Mouse (Mus musculus): ENCODE results near the gene Poc1b. TPM values are rescaled to one million over a fixed set of nuclear protein-coding genes. Genes with fewer than 3 reads are reported as not detected.

Poc1b gene
- polyA plus RNA-seq, 1 experiment from 2014 or later, result 20.6 TPM

GRCm38 (mm10) chr10:99085240-99085587 is 21.6 kb upstream of the Poc1b start:
- no peaks in the 10 kb centered on the region for H3K27me3 ChIP-seq (ENCODE audit: insufficient read depth, low read length)
- no peak overlapping the region for H3K27ac ChIP-seq (ENCODE audit: low read length)
- no peaks in the 10 kb centered on the region for H3K4me1 ChIP-seq (ENCODE audit: insufficient read depth, low read length)
- no peak overlapping the region for H3K9ac ChIP-seq (replicated peaks; ENCODE audit: low read length)
- 0 out of 2 replicates have a peak overlapping the region, but pooled peaks have one; percentile 11 for H3K4me2 ChIP-seq (replicated peaks; ENCODE audit: low read depth, low read length)
- no peak overlapping the region for H3K4me3 ChIP-seq (ENCODE audit: low read length)
- 55% methylated on average over 6 of the region's 6 CpGs for WGBS
- H3K36me3 ChIP-seq (ENCODE audit: insufficient read depth, low read length), result no peaks in the 10 kb centered on the region
- peak; percentile 46; the same call in 1 of the 2 replicates for ATAC-seq (ENCODE audit: low FRiP score, low TSS enrichment)
- H3K9me3 ChIP-seq (ENCODE audit: low read length), result no peaks in the 10 kb centered on the region

GRCm38 (mm10) chr10:99086029-99086428 is 20.8 kb upstream of the Poc1b start:
- WGBS, result 62% methylated on average over 6 of the region's 6 CpGs
- H3K27ac ChIP-seq (ENCODE audit: low read length), result no peak overlapping the region
- no peaks in the 10 kb centered on the region for H3K4me1 ChIP-seq (ENCODE audit: insufficient read depth, low read length)
- no peak overlapping the region for H3K4me2 ChIP-seq (replicated peaks; ENCODE audit: low read depth, low read length)
- H3K9me3 ChIP-seq (ENCODE audit: low read length), result no peaks in the 10 kb centered on the region
- H3K4me3 ChIP-seq (ENCODE audit: low read length), result no peak overlapping the region
- no peaks in the 10 kb centered on the region for H3K27me3 ChIP-seq (ENCODE audit: insufficient read depth, low read length)
- ATAC-seq (ENCODE audit: low FRiP score, low TSS enrichment), result no peak
- H3K36me3 ChIP-seq (ENCODE audit: insufficient read depth, low read length), result no peaks in the 10 kb centered on the region
- H3K9ac ChIP-seq (replicated peaks; ENCODE audit: low read length), result no peak overlapping the region

- Histone ChIP-seq H3K9me3 (ENCODE audit: low read length) (no peaks in the 10 kb centered on the region), H3K27me3 (ENCODE audit: insufficient read depth, low read length) (no peaks in the 10 kb centered on the region), H3K27ac (ENCODE audit: low read length) (no peak overlapping the region), H3K36me3 (ENCODE audit: insufficient read depth, low read length) (no peaks in the 10 kb centered on the region), H3K4me3 (ENCODE audit: low read length) (no peak overlapping the region), H3K9ac (replicated peaks; ENCODE audit: low read length) (no peak overlapping the region), H3K4me2 (replicated peaks; ENCODE audit: low read depth, low read length) (no peak overlapping the region), H3K4me1 (ENCODE audit: insufficient read depth, low read length) (no peaks in the 10 kb centered on the region)
- no peak for ATAC-seq (ENCODE audit: low FRiP score, low TSS enrichment)
- WGBS, result 80% methylated on average over 6 of the region's 6 CpGs
Measured at GRCm38 (mm10) chr10:99089906-99090305, 16.9 kb upstream of the Poc1b start.

- Histone ChIP-seq H3K4me1 (ENCODE audit: insufficient read depth, low read length) (no peaks in the 10 kb centered on the region), H3K9me3 (ENCODE audit: low read length) (no peaks in the 10 kb centered on the region), H3K4me2 (replicated peaks; ENCODE audit: low read depth, low read length) (no peak overlapping the region), H3K9ac (replicated peaks; ENCODE audit: low read length) (no peak overlapping the region), H3K36me3 (ENCODE audit: insufficient read depth, low read length) (no peaks in the 10 kb centered on the region), H3K27ac (ENCODE audit: low read length) (no peak overlapping the region), H3K27me3 (ENCODE audit: insufficient read depth, low read length) (no peaks in the 10 kb centered on the region), H3K4me3 (ENCODE audit: low read length) (no peak overlapping the region)
- 65% methylated on average over 2 of the region's 2 CpGs for WGBS
- no peak for ATAC-seq (ENCODE audit: low FRiP score, low TSS enrichment)
Measured at GRCm38 (mm10) chr10:99093364-99093763, 13.5 kb upstream of the Poc1b start.

- ATAC-seq (ENCODE audit: low FRiP score, low TSS enrichment), result no peak
- no peak overlapping the region for H3K27ac ChIP-seq (ENCODE audit: low read length)
- no peaks in the 10 kb centered on the region for H3K9me3 ChIP-seq (ENCODE audit: low read length)
- H3K36me3 ChIP-seq (ENCODE audit: insufficient read depth, low read length), result no peaks in the 10 kb centered on the region
- no peaks in the 10 kb centered on the region for H3K4me1 ChIP-seq (ENCODE audit: insufficient read depth, low read length)
- H3K4me2 ChIP-seq (replicated peaks; ENCODE audit: low read depth, low read length), result no peak overlapping the region
- no peak overlapping the region for H3K4me3 ChIP-seq (ENCODE audit: low read length)
- no peaks in the 10 kb centered on the region for H3K27me3 ChIP-seq (ENCODE audit: insufficient read depth, low read length)
- WGBS, result 79% methylated on average over 2 of the region's 2 CpGs
- H3K9ac ChIP-seq (replicated peaks; ENCODE audit: low read length), result no peak overlapping the region
Measured at GRCm38 (mm10) chr10:99095114-99095513, 11.7 kb upstream of the Poc1b start.

- Histone ChIP-seq H3K4me1 (ENCODE audit: insufficient read depth, low read length) (no peaks in the 10 kb centered on the region), H3K27ac (ENCODE audit: low read length) (no peak overlapping the region), H3K9me3 (ENCODE audit: low read length) (no peaks in the 10 kb centered on the region), H3K27me3 (ENCODE audit: insufficient read depth, low read length) (no peaks in the 10 kb centered on the region), H3K4me3 (ENCODE audit: low read length) (no peak overlapping the region), H3K4me2 (replicated peaks; ENCODE audit: low read depth, low read length) (no peak overlapping the region), H3K36me3 (ENCODE audit: insufficient read depth, low read length) (no peaks in the 10 kb centered on the region), H3K9ac (replicated peaks; ENCODE audit: low read length) (no peak overlapping the region)
- no peak for ATAC-seq (ENCODE audit: low FRiP score, low TSS enrichment)
- 55% methylated on average over 10 of the region's 10 CpGs for WGBS
Measured at GRCm38 (mm10) chr10:99097374-99097773, 9.5 kb upstream of the Poc1b start.

- no peak overlapping the region for H3K4me3 ChIP-seq (ENCODE audit: low read length)
- H3K27me3 ChIP-seq (ENCODE audit: insufficient read depth, low read length), result no peaks in the 10 kb centered on the region
- no peak overlapping the region for H3K27ac ChIP-seq (ENCODE audit: low read length)
- peaks cover 16% of the 10 kb centered on the region for H3K36me3 ChIP-seq (ENCODE audit: insufficient read depth, low read length)
- ATAC-seq (ENCODE audit: low FRiP score, low TSS enrichment), result no peak
- 0 out of 2 replicates have a peak overlapping the region, but pooled peaks have one; percentile 98 for H3K4me2 ChIP-seq (replicated peaks; ENCODE audit: low read depth, low read length)
- WGBS, result 71% methylated on average over 3 of the region's 3 CpGs
- H3K9ac ChIP-seq (replicated peaks; ENCODE audit: low read length), result no peak overlapping the region
- H3K9me3 ChIP-seq (ENCODE audit: low read length), result peaks cover 10% of the 10 kb centered on the region; the same call in 1 of the 2 replicates
- H3K4me1 ChIP-seq (ENCODE audit: insufficient read depth, low read length), result peaks cover 15% of the 10 kb centered on the region
Measured at GRCm38 (mm10) chr10:99105522-99105921, 1.3 kb upstream of the Poc1b start.

- H3K27me3 ChIP-seq (ENCODE audit: insufficient read depth, low read length), result no peaks in the 10 kb centered on the region
- H3K4me2 ChIP-seq (replicated peaks; ENCODE audit: low read depth, low read length), result peak overlapping the region; percentile 98
- H3K36me3 ChIP-seq (ENCODE audit: insufficient read depth, low read length), result peaks cover 20% of the 10 kb centered on the region
- peaks cover 10% of the 10 kb centered on the region; the same call in 1 of the 2 replicates for H3K9me3 ChIP-seq (ENCODE audit: low read length)
- H3K4me1 ChIP-seq (ENCODE audit: insufficient read depth, low read length), result peaks cover 15% of the 10 kb centered on the region
- H3K9ac ChIP-seq (replicated peaks; ENCODE audit: low read length), result peak overlapping the region; percentile 92
- no peak for ATAC-seq (ENCODE audit: low FRiP score, low TSS enrichment)
- peak overlapping the region; percentile 89 for H3K4me3 ChIP-seq (ENCODE audit: low read length)
- WGBS, result 29% methylated on average over 8 of the region's 8 CpGs
- H3K27ac ChIP-seq (ENCODE audit: low read length), result peak overlapping the region; percentile 91
Measured at GRCm38 (mm10) chr10:99106311-99106702, 529 bp upstream of the Poc1b start.

- peak within 1 kb of the TSS; percentile 89 for H3K4me3 ChIP-seq (ENCODE audit: low read length)
- H3K27ac ChIP-seq (ENCODE audit: low read length), result peak within 1 kb of the TSS; percentile 91
- H3K27me3 ChIP-seq (ENCODE audit: insufficient read depth, low read length), result no peaks in the 10 kb centered on the region
- WGBS, result 0% methylated on average over 20 of the region's 22 CpGs
- H3K4me1 ChIP-seq (ENCODE audit: insufficient read depth, low read length), result peaks cover 15% of the 10 kb centered on the region
- H3K9me3 ChIP-seq (ENCODE audit: low read length), result peaks cover 10% of the 10 kb centered on the region; the same call in 1 of the 2 replicates
- ATAC-seq (ENCODE audit: low FRiP score, low TSS enrichment), result peak; percentile 89
- H3K4me2 ChIP-seq (replicated peaks; ENCODE audit: low read depth, low read length), result peak within 1 kb of the TSS; percentile 98
- H3K36me3 ChIP-seq (ENCODE audit: insufficient read depth, low read length), result peaks cover 20% of the 10 kb centered on the region
- peak within 1 kb of the TSS; percentile 92 for H3K9ac ChIP-seq (replicated peaks; ENCODE audit: low read length)
Measured at GRCm38 (mm10) chr10:99107964-99108363, 1.1 kb downstream of the Poc1b start, which contains the start of gene Galnt4. Gene Galnt4, plus strand, starts transcription at chr10:99108159.

- Histone ChIP-seq H3K27ac (ENCODE audit: low read length) (peak overlapping the region; percentile 69; the same call in 1 of the 2 replicates), H3K9me3 (ENCODE audit: low read length) (peaks cover 10% of the 10 kb centered on the region; the same call in 1 of the 2 replicates), H3K27me3 (ENCODE audit: insufficient read depth, low read length) (no peaks in the 10 kb centered on the region), H3K4me2 (replicated peaks; ENCODE audit: low read depth, low read length) (peak overlapping the region; percentile 98), H3K4me1 (ENCODE audit: insufficient read depth, low read length) (peaks cover 18% of the 10 kb centered on the region), H3K36me3 (ENCODE audit: insufficient read depth, low read length) (peaks cover 20% of the 10 kb centered on the region), H3K4me3 (ENCODE audit: low read length) (peak overlapping the region; percentile 89), H3K9ac (replicated peaks; ENCODE audit: low read length) (peak overlapping the region; percentile 92)
- 34% methylated on average over 12 of the region's 12 CpGs for WGBS
- 0 out of 2 replicates have a peak, but pooled peaks have one; percentile 7 for ATAC-seq (ENCODE audit: low FRiP score, low TSS enrichment)
Measured at GRCm38 (mm10) chr10:99108431-99108982, 1.7 kb downstream of the Poc1b start.

Measured in kidney, embryonic 16.5 days (tissue).